Mouse (Mus musculus) heart, embryonic 14.5 days (tissue): ENCODE results near the gene Lag3. TPM values are rescaled to one million over a fixed set of nuclear protein-coding genes. Genes with fewer than 3 reads are reported as not detected.

Experiments used
- ATAC-seq: fragments of 200-750 bp; cut with Nextera tagmentation; 2 replicates; pipeline ENCODE4 v1.8.0; 2017; ENCODE audit warnings: low read depth, moderate TSS enrichment; ENCODE audit not compliant: insufficient number of reproducible peaks, insufficient read depth, low FRiP score
- H3K27ac ChIP-seq, 2 experiments: fragments of 200-500 bp in 1 of 2; fragments of 300-500 bp in 1 of 2; sonication (generic) in 1 of 2; replicated peaks in 1 of 2; 2 replicates each; pipeline ENCODE4 v1.5.1; 2012 to 2014; ENCODE audit warnings: low read depth in 2 of 2, low read length in 2 of 2, control low read depth in 1 of 2, mild to moderate bottlenecking in 1 of 2, mixed read lengths in 1 of 2; ENCODE audit not compliant: control insufficient read depth in 1 of 2, insufficient read depth in 1 of 2
- H3K27me3 ChIP-seq: fragments of 300-500 bp; sonication (generic); 2 replicates; pipeline ENCODE4 v1.6.1; 2014; ENCODE audit warnings: mild to moderate bottlenecking, low read length, control low read depth; ENCODE audit not compliant: control insufficient read depth, insufficient read depth
- H3K36me3 ChIP-seq: fragments of 300-500 bp; sonication (generic); 2 replicates; pipeline ENCODE4 v1.6.1; 2014; ENCODE audit warnings: mild to moderate bottlenecking, control low read depth, low read length, mixed read lengths; ENCODE audit not compliant: control insufficient read depth, insufficient read depth
- H3K4me1 ChIP-seq, 2 experiments: fragments of 200-500 bp in 1 of 2; fragments of 300-500 bp in 1 of 2; sonication (generic) in 1 of 2; 2 replicates each; pipeline ENCODE4 v1.6.1; 2012 to 2014; ENCODE audit warnings: low read length in 2 of 2, control low read depth in 1 of 2, mixed read lengths in 1 of 2; ENCODE audit not compliant: control insufficient read depth in 2 of 2, insufficient read depth in 2 of 2
- H3K4me2 ChIP-seq: fragments of 300-500 bp; sonication (generic); 2 replicates; pipeline ENCODE4 v1.6.1; 2014; ENCODE audit warnings: mild to moderate bottlenecking, low read length
- H3K4me3 ChIP-seq, 2 experiments: fragments of 200-500 bp in 1 of 2; fragments of 300-500 bp in 1 of 2; sonication (generic) in 1 of 2; 2 replicates each; pipeline ENCODE4 v1.5.1; 2012 to 2014; ENCODE audit warnings: low read length in 2 of 2, mild to moderate bottlenecking in 2 of 2, control low read depth in 1 of 2, low read depth in 1 of 2, moderate library complexity in 1 of 2; ENCODE audit not compliant: control insufficient read depth in 1 of 2, insufficient read depth in 1 of 2
- H3K9ac ChIP-seq: fragments of 300-500 bp; sonication (generic); 2 replicates; pipeline ENCODE4 v1.6.1; 2014; ENCODE audit warnings: mild to moderate bottlenecking, low read length
- H3K9me3 ChIP-seq: fragments of 300-500 bp; sonication (generic); 2 replicates; pipeline ENCODE4 v1.6.1; 2016; ENCODE audit warnings: low read length, control low read depth; ENCODE audit not compliant: control insufficient read depth
- WGBS: fragments of 180-500 bp; shearing (Covaris S2); extraction: QIAGEN DNeasy Blood & Tissue Kit; methylation state at CpG from one replicate; pipeline ENCODE4 v1.1.7; 2014; 5-methylcytosine and 5-hydroxymethylcytosine counted together
- polyA plus RNA-seq: library from polyadenylated mRNA; unstranded; fragments of >200 nt; fragmentation: Nextera tagmentation; extraction: Ambion mirVana; gene quantifications from 2 replicates; pipeline ENCODE4 v1.2.1, GENCODE M21; 2014

Gene Lag3
- polyA plus RNA-seq, 1 experiment from 2014 or later: 1.00 TPM

GRCm38 (mm10) chr6:124904991-124905860 lies 6.3 kb downstream of the Lag3 start:
- Histone ChIP-seq H3K4me1 (peaks cover 13 to 18% of the 10 kb centered on the region in 2 experiments), H3K9me3 (no peaks in the 10 kb centered on the region), H3K27ac (peak overlapping the region; percentile 92 to 97), H3K4me3 (peak overlapping the region; percentile 43 to 47; a peak in 3 of 4 replicates), H3K27me3 (no peaks in the 10 kb centered on the region; the same call in 1 of the 2 replicates), H3K4me2 (peak overlapping the region; percentile 70), H3K36me3 (no peaks in the 10 kb centered on the region), H3K9ac (peak overlapping the region; percentile 69)
- 34% methylated on average over 16 of the region's 16 CpGs for WGBS
- ATAC-seq: no peak

- Histone ChIP-seq H3K27me3 (no peaks in the 10 kb centered on the region), H3K27ac (peak overlapping the region; percentile 92 to 99), H3K36me3 (no peaks in the 10 kb centered on the region), H3K9ac (peak overlapping the region; percentile 69), H3K9me3 (no peaks in the 10 kb centered on the region), H3K4me1 (peaks cover 9 to 12% of the 10 kb centered on the region in 2 experiments), H3K4me3 (peak overlapping the region; percentile 47 to 49), H3K4me2 (peak overlapping the region; percentile 70)
- WGBS: 6% methylated on average over 24 of the region's 24 CpGs
- peak; percentile 66 for ATAC-seq
Measured at GRCm38 (mm10) chr6:124904161-124904981, 7.1 kb downstream of the Lag3 start.

- Histone ChIP-seq H3K36me3 (no peaks in the 10 kb centered on the region), H3K27ac (peak overlapping the region; percentile 92 to 99), H3K27me3 (no peaks in the 10 kb centered on the region), H3K4me3 (peak overlapping the region; percentile 47 to 49), H3K4me2 (peak overlapping the region; percentile 70), H3K9me3 (no peaks in the 10 kb centered on the region), H3K4me1 (peaks cover 9 to 12% of the 10 kb centered on the region in 2 experiments), H3K9ac (peak overlapping the region; percentile 69)
- peak; percentile 80 for ATAC-seq
- WGBS: under 1% methylated on average over 23 of the region's 23 CpGs
Measured at GRCm38 (mm10) chr6:124903580-124904151, 7.8 kb downstream of the Lag3 start.

- Histone ChIP-seq H3K4me3 (no peak overlapping the region), H3K36me3 (no peaks in the 10 kb centered on the region), H3K9ac (no peak overlapping the region), H3K4me2 (no peak overlapping the region), H3K27ac (no peak overlapping the region), H3K27me3 (no peaks in the 10 kb centered on the region), H3K9me3 (no peaks in the 10 kb centered on the region), H3K4me1 (peaks cover 9 to 12% of the 10 kb centered on the region in 2 experiments)
- ATAC-seq: no peak
Measured at GRCm38 (mm10) chr6:124901851-124902250, 9.7 kb downstream of the Lag3 start.

- 26% methylated on average over 10 of the region's 10 CpGs for WGBS
- H3K36me3 ChIP-seq: no peaks in the 10 kb centered on the region
- no peak overlapping the region for H3K27ac ChIP-seq
- H3K9ac ChIP-seq: no peak overlapping the region
- H3K4me2 ChIP-seq: no peak overlapping the region
- H3K27me3 ChIP-seq: no peaks in the 10 kb centered on the region
- no peak for ATAC-seq
- H3K4me1 ChIP-seq: peaks cover 9 to 12% of the 10 kb centered on the region in 2 experiments
- H3K9me3 ChIP-seq: no peaks in the 10 kb centered on the region
- no peak overlapping the region for H3K4me3 ChIP-seq
Measured at GRCm38 (mm10) chr6:124900801-124901480, 10.6 kb downstream of the Lag3 start.

- Histone ChIP-seq H3K4me2 (no peak overlapping the region), H3K27ac (no peak overlapping the region), H3K4me1 (peaks cover 7 to 10% of the 10 kb centered on the region in 2 experiments), H3K27me3 (no peaks in the 10 kb centered on the region), H3K9me3 (no peaks in the 10 kb centered on the region), H3K9ac (no peak overlapping the region), H3K36me3 (no peaks in the 10 kb centered on the region), H3K4me3 (no peak overlapping the region)
- 64% methylated on average over 8 of the region's 8 CpGs for WGBS
- no peak for ATAC-seq
Measured at GRCm38 (mm10) chr6:124900056-124900800, 11.3 kb downstream of the Lag3 start.
